Mouse (Mus musculus) kidney, adult 2 months (tissue): Measurements from ENCODE around the gene Zfp568. TPM values are rescaled to one million over a fixed set of nuclear protein-coding genes. Genes with fewer than 3 reads are reported as not detected.
A peak's percentile ranks its signal among the peaks of the same experiment; 100 is the strongest.

Source experiments
- DNase-seq: peaks from one replicate; pipeline ENCODE4 v3.0.0; 2021
- H3K27ac ChIP-seq: fragments of 200-500 bp; 2 replicates; pipeline ENCODE4 v1.5.1; 2012; ENCODE audit warnings: low read depth, low read length, control low read depth, inconsistent platforms; ENCODE audit not compliant: insufficient read depth
- H3K27me3 ChIP-seq: fragments of 200-500 bp; replicated peaks from 2 replicates; pipeline ENCODE4 v1.6.1; 2012; ENCODE audit warnings: mild to moderate bottlenecking, moderate library complexity, low read length, inconsistent platforms; ENCODE audit not compliant: control insufficient read depth, insufficient read depth
- H3K36me3 ChIP-seq: fragments of 200-500 bp; 2 replicates; pipeline ENCODE4 v1.6.1; 2012; ENCODE audit warnings: mild to moderate bottlenecking, moderate library complexity, low read length, inconsistent platforms; ENCODE audit not compliant: control insufficient read depth, insufficient read depth
- H3K4me1 ChIP-seq: fragments of 200-500 bp; 2 replicates; pipeline ENCODE4 v1.6.1; 2011; ENCODE audit warnings: low read length; ENCODE audit not compliant: control insufficient read depth, insufficient read depth
- H3K4me3 ChIP-seq: fragments of 200-500 bp; 2 replicates; pipeline ENCODE4 v1.5.1; 2011; ENCODE audit warnings: mild to moderate bottlenecking, low read depth, low read length, control low read depth; ENCODE audit not compliant: insufficient read depth
- CTCF ChIP-seq: fragments of 200-500 bp; conservative IDR thresholded peaks from 2 replicates; pipeline ENCODE4 v1.5.1; 2011; ENCODE audit warnings: low read depth, mild to moderate bottlenecking, control low read depth, low read length, moderate library complexity, mixed read lengths; ENCODE audit not compliant: insufficient read depth, insufficient read length
- POLR2A ChIP-seq: fragments of 200-500 bp; IDR thresholded peaks from one replicate; pipeline ENCODE4 v1.6.1; 2011; ENCODE audit warnings: low read depth, low read length, control low read depth
- WGBS: fragments of 180-500 bp; shearing (Covaris S2); methylation state at CpG from one replicate; pipeline ENCODE4 v1.1.7; 2018; 5-methylcytosine and 5-hydroxymethylcytosine counted together
- polyA plus RNA-seq: library from polyadenylated mRNA; depleted of rRNA; stranded (reverse); fragments of >200 nt; gene quantifications from 2 replicates; pipeline ENCODE4 v1.2.3, GENCODE M21; 2012; rRNA removed

Gene Zfp568
- polyA plus RNA-seq, 1 experiment: 4.5 TPM

DNA sequence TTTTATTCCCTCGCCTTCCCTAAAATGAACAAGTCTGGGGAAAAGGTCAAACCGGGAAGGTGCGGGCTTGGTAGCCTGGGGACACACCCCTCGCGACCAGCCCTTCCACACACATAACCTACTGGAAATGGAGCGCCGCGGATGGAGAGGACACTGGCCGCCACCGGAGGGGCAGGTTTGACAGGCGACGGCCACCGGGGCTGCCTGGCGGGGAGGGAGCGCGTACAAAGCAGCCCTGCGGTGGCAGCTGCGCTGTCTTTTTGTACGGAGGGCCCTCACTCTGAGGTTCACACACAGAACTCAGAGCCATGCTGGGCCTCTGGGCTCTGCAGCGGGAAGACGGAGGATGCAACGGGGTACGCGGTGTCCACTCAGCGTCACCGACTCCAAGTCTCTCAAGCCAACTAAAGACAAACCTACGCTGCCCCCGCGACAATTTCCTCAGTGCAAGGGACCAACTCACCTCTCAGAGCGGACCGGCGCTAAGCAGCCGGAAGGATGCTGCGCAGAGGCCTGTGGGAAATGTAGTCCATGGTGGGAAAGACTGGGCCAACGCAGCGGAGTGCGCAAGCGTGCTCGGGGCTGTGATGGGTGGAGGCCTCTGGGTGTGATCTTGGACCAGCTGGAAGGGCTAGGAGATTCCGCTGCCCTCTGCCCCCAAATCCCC is 67.3 kb downstream of the Zfp568 start, which contains the start of gene Zfp14:
Zfp14 (minus strand) TSS at position 499 of the 667 bp plus-strand sequence.
- whole genome bisulfite sequencing: under 1% methylated on average over 40 of the region's 40 CpGs
- Histone ChIP-seq H3K36me3 (no peaks in the 10 kb centered on the region), H3K27me3 (no peaks in the 10 kb centered on the region), H3K27ac (no peak within 1 kb of the TSS), H3K4me3 (peak within 1 kb of the TSS; percentile 81), H3K4me1 (no peaks in the 10 kb centered on the region)
- peak; percentile 92 for DNase-seq
- TF ChIP-seq POLR2A: no peak
- no peak for TF ChIP-seq CTCF

DNA sequence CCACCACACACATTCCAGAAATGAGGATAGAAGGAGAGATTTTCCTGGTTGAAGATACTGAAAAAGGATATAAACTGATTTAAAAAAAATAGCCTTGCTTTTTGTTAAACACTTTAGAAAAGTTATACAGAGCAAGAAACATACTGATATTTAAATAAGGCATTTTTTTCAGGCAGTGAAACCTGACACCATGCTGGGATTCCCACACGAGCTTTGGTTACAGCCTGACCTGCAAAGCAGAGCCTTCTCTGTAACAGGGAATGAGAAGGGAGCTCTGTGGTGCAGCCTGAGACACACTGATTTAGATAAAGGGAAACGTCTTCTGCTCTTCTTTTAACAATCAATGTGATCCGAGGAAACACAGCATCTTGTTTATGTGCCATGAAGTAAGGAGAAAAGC is 69.8 kb downstream of the Zfp568 start:
- Histone ChIP-seq H3K36me3 (no peaks in the 10 kb centered on the region), H3K4me1 (no peaks in the 10 kb centered on the region), H3K4me3 (no peak overlapping the region), H3K27ac (no peak overlapping the region), H3K27me3 (no peaks in the 10 kb centered on the region)
- DNase-seq: no peak
- no peak for TF ChIP-seq CTCF
- 10% methylated on average over 3 of the region's 3 CpGs for WGBS

DNA sequence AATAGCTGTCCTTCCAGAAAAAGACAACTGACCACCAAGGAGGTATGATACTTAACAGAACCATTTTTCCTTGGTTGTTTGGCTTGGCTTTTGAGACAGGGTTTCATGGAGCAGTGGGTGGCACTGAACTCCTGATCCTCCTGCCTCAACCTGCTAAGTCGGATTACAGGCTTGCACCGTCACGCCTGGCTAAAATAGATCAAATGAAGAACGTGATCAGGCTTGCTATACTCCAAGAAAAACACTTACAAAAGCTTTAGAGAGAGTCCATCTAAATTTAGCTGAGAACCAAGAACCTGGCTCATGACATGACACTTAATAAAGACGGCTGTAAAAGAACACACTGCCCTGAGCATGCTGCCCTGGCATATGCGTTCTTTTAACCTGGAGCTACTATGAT is 76.6 kb downstream of the Zfp568 start:
- no peak for DNase-seq
- Histone ChIP-seq H3K4me1 (no peaks in the 10 kb centered on the region), H3K27ac (no peak overlapping the region), H3K27me3 (no peaks in the 10 kb centered on the region), H3K36me3 (no peaks in the 10 kb centered on the region), H3K4me3 (no peak overlapping the region)
- 72% methylated on average over 6 of the region's 6 CpGs for WGBS
- TF ChIP-seq CTCF (no peak), POLR2A (no peak)

DNA sequence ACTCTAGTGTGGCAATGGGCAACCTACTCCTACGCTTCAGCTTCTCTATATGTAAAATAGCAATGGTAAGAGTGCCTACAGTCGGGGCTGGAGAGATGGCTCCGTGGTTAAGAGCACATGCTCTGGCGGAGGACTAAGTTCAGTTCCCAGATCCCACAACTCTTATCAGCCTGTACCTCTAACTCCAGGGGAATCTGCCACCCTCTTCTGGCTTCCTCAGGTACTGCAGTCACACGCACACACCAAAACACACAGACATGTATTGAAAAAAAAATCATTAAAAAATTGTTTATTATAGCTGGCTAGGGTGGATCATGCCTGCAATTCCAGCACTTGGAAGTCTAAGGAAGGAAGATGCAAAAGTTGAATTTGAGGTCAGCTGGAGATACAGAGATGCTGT is 78.7 kb downstream of the Zfp568 start:
- Histone ChIP-seq H3K27ac (no peak overlapping the region), H3K4me1 (no peaks in the 10 kb centered on the region), H3K36me3 (no peaks in the 10 kb centered on the region), H3K27me3 (no peaks in the 10 kb centered on the region), H3K4me3 (no peak overlapping the region)
- TF ChIP-seq CTCF (peak; percentile 34), POLR2A (no peak)
- 87% methylated on average over 5 of the region's 5 CpGs for WGBS
- no peak for DNase-seq

DNA sequence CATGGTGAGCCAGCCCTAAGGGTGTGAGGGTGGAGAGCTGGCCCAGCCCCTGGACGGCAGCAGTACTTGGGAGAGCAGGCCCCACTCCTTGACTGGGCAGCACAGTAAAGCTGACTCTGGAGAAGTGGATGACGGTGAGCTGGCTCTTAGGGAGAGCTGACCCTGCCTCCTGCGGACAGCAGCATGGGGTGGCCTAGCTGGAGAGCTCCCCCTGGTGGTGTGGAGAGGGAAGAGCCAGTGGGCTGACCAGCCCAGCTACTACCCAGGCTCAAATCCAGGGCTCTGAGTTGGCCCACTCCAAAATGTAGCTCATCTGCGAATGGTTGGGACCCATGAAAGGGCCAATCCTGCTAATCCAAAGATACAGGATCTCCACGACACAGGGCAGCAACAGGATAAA is 80.9 kb downstream of the Zfp568 start:
- H3K27me3 ChIP-seq: no peaks in the 10 kb centered on the region
- no peak overlapping the region for H3K4me3 ChIP-seq
- 91% methylated on average over 5 of the region's 5 CpGs for WGBS
- no peak for TF ChIP-seq POLR2A
- TF ChIP-seq CTCF: 0 out of 2 replicates have a peak, but pooled peaks have one; percentile 19
- no peaks in the 10 kb centered on the region for H3K4me1 ChIP-seq
- no peak for DNase-seq
- H3K36me3 ChIP-seq: no peaks in the 10 kb centered on the region
- no peak overlapping the region for H3K27ac ChIP-seq

DNA sequence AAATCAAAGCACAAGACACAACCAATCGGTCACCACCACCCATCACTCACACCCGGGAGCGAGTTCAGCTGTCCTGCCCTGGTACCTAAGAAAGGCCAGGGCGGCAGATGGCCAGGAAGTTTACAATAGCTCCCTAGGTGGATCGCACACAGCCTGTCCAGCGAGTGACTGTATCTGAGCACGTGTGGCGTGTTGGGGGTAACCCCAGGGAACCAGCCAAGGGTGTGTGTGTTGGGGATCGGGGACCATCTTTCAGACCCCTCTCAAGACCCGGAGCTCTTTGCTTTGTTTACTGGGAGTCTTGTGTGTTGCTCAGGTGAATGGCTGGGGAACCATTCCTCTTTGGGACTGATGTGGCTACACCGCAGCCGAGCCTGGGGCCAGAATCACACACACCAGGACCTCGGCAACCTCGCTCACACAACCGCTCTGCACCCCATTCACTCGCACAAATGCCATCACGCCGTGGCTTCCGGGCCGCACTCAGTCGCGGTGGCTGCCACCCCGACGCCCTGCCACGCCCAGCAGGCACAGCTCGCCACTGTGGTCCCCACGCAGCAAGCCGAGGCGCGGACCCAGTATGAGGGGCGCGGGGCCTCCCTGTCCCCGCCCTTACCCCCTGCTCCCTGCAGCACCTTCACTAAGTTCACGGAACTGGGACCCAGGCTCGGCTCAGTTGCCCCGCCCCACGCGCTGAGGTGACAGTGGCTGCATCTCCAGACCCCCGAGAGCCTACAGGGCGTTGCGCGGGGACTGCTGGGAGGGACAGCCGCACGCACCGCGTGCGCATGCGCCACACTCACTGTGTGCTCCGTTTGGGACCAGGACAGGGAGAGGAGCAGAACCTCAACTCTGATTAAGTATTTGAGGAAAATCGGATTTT is 88.6 kb downstream of the Zfp568 start, which contains the start of gene Zfp82:
Zfp82 (minus strand) TSS at position 755 of the 883 bp plus-strand sequence.
- H3K36me3 ChIP-seq: no peaks in the 10 kb centered on the region
- peak; percentile 81 for DNase-seq
- under 1% methylated on average over 50 of the region's 50 CpGs for WGBS
- no peak within 1 kb of the TSS for H3K27ac ChIP-seq
- no peaks in the 10 kb centered on the region for H3K4me1 ChIP-seq
- peak within 1 kb of the TSS; percentile 70 for H3K4me3 ChIP-seq
- H3K27me3 ChIP-seq: no peaks in the 10 kb centered on the region
- TF ChIP-seq POLR2A: no peak
- no peak for TF ChIP-seq CTCF

Other genes with a start within 250 kb of the Zfp568 start
- 5.5 and 5.7 TPM in 2 replicates for gene Zfp84, start 215.4 kb upstream of the Zfp568 start, polyA plus RNA-seq
- 3.6 and 3.8 TPM in 2 replicates for gene Zfp30, start 200.0 kb upstream of the Zfp568 start, polyA plus RNA-seq
- gene Zfp790, start 167.8 kb upstream of the Zfp568 start, polyA plus RNA-seq: 2.6 and 3.3 TPM in 2 replicates
- gene Zfp940, start 130.3 kb upstream of the Zfp568 start, polyA plus RNA-seq: 0.48 and 0.61 TPM in 2 replicates
- gene Zfp420, start 124.0 kb upstream of the Zfp568 start, polyA plus RNA-seq: 1.7 and 1.8 TPM in 2 replicates
- gene Zfp27, start 77.4 kb upstream of the Zfp568 start, polyA plus RNA-seq: 2.1 and 2.4 TPM in 2 replicates
- gene Zfp383, start 75.7 kb upstream of the Zfp568 start, polyA plus RNA-seq: 1.1 and 1.5 TPM in 2 replicates
- 4.7 and 5.0 TPM in 2 replicates for gene Zfp74, start 29.9 kb upstream of the Zfp568 start, polyA plus RNA-seq
- 1.7 and 1.9 TPM in 2 replicates for gene Zfp14, start 67.4 kb downstream of the Zfp568 start, polyA plus RNA-seq
- gene Zfp82, start 88.9 kb downstream of the Zfp568 start, polyA plus RNA-seq: 0.29 and 0.42 TPM in 2 replicates
- 0.07 TPM in 1 of 2 replicates, not detected in the other for gene Gm26920, start 106.5 kb downstream of the Zfp568 start, polyA plus RNA-seq
- 1.4 and 2.1 TPM in 2 replicates for gene Zfp566, start 106.6 kb downstream of the Zfp568 start, polyA plus RNA-seq
- gene Zfp260, start 110.8 kb downstream of the Zfp568 start, polyA plus RNA-seq: 13.2 and 18.1 TPM in 2 replicates
- gene Zfp382, start 138.0 kb downstream of the Zfp568 start, polyA plus RNA-seq: 0.64 and 1.4 TPM in 2 replicates
- 11.1 and 11.8 TPM in 2 replicates for gene Zfp146, start 185.8 kb downstream of the Zfp568 start, polyA plus RNA-seq
- gene Cox7a1, start 200.2 kb downstream of the Zfp568 start, polyA plus RNA-seq: 76.0 and 141 TPM in 2 replicates
- 724 and 781 TPM in 2 replicates for gene Capns1, start 214.9 kb downstream of the Zfp568 start, polyA plus RNA-seq
- gene Polr2i, start 248.0 kb downstream of the Zfp568 start, polyA plus RNA-seq: 187 and 196 TPM in 2 replicates
- gene Tbcb, start 248.3 kb downstream of the Zfp568 start, polyA plus RNA-seq: 51.8 and 72.2 TPM in 2 replicates